Mouse (Mus musculus) hindbrain, postnatal 0 days (tissue): ENCODE results near the gene Srek1ip1. TPM values are rescaled to one million over a fixed set of nuclear protein-coding genes. Genes with fewer than 3 reads are reported as not detected.

ENCODE experiments used
- ATAC-seq: fragments of 200-750 bp; cut with Nextera tagmentation; 2 replicates; pipeline ENCODE4 v1.8.0; 2017; ENCODE audit warnings: mild to moderate bottlenecking, moderate TSS enrichment, moderate library complexity
- DNase-seq: peaks from one replicate; pipeline ENCODE4 v3.0.0-alpha.2; 2015; ENCODE audit warnings: low spot score
- H3K27ac ChIP-seq: fragments of 300-500 bp; sonication (generic); 2 replicates; pipeline ENCODE4 v1.5.1; 2014; ENCODE audit warnings: mild to moderate bottlenecking
- H3K27me3 ChIP-seq: fragments of 300-500 bp; sonication (generic); 2 replicates; pipeline ENCODE4 v1.6.1; 2014; ENCODE audit warnings: low read length, mixed read lengths; ENCODE audit not compliant: insufficient read depth
- H3K36me3 ChIP-seq: fragments of 300-500 bp; sonication (generic); 2 replicates; pipeline ENCODE4 v1.6.1; 2014; ENCODE audit warnings: low read length, mixed read lengths; ENCODE audit not compliant: insufficient read depth
- H3K4me1 ChIP-seq: fragments of 300-500 bp; sonication (generic); 2 replicates; pipeline ENCODE4 v1.6.1; 2014; ENCODE audit warnings: antibody characterized with exemption, low read length, mixed read lengths; ENCODE audit not compliant: insufficient read depth
- H3K4me2 ChIP-seq: fragments of 300-500 bp; sonication (generic); 2 replicates; pipeline ENCODE4 v1.6.1; 2014; ENCODE audit warnings: low read depth, mild to moderate bottlenecking, low read length, moderate library complexity, mixed read lengths
- H3K4me3 ChIP-seq: fragments of 300-500 bp; sonication (generic); 2 replicates; pipeline ENCODE4 v1.5.1; 2014; ENCODE audit warnings: low read length
- H3K9ac ChIP-seq: fragments of 300-500 bp; sonication (generic); replicated peaks from 2 replicates; pipeline ENCODE4 v1.6.1; 2014; ENCODE audit warnings: mild to moderate bottlenecking, low read length, moderate library complexity, mixed read lengths
- H3K9me3 ChIP-seq: fragments of 300-500 bp; sonication (generic); 2 replicates; pipeline ENCODE4 v1.6.1; 2016; ENCODE audit warnings: low read length, mixed read lengths
- CTCF ChIP-seq: IDR thresholded peaks from 2 replicates; pipeline ENCODE4 v1.5.1; 2016; ENCODE audit warnings: antibody characterized with exemption, control low read depth, low read depth
- WGBS: fragments of 180-500 bp; shearing (Covaris S2); extraction: QIAGEN DNeasy Blood & Tissue Kit; methylation state at CpG from one replicate; pipeline ENCODE4 v1.1.7; 2014; 5-methylcytosine and 5-hydroxymethylcytosine counted together
- polyA plus RNA-seq: library from polyadenylated mRNA; unstranded; fragments of >200 nt; fragmentation: Nextera tagmentation; extraction: Ambion mirVana; gene quantifications from 2 replicates; pipeline ENCODE4 v1.2.1, GENCODE M21; 2015
- total RNA-seq: library from RNA; depleted of rRNA; stranded (reverse); fragments of >200 nt; gene quantifications from 2 replicates; pipeline ENCODE4 v1.2.3, GENCODE M21; 2014; rRNA removed

Srek1ip1 gene
- total and polyA plus RNA-seq, 2 experiments from 2014 or later: 11.0 to 12.3 TPM

- H3K4me2 ChIP-seq: no peak overlapping the region
- ATAC-seq (no peak), DNase-seq (no peak)
- H3K36me3 ChIP-seq: no peaks in the 10 kb centered on the region
- 87% methylated on average over 2 of the region's 2 CpGs for WGBS
- 0 out of 2 replicates have a peak, but pooled peaks cover 4% of the 10 kb centered on the region for H3K27me3 ChIP-seq
- no peak for TF ChIP-seq CTCF
- no peak overlapping the region for H3K9ac ChIP-seq
- H3K4me3 ChIP-seq: no peak overlapping the region
- H3K4me1 ChIP-seq: no peaks in the 10 kb centered on the region
- no peaks in the 10 kb centered on the region for H3K9me3 ChIP-seq
- no peak overlapping the region for H3K27ac ChIP-seq
Measured at GRCm38 (mm10) chr13:104869907-104870306, 77.6 kb downstream of the Srek1ip1 start.

- ATAC-seq (no peak), DNase-seq (no peak)
- Histone ChIP-seq H3K27me3 (no peaks in the 10 kb centered on the region), H3K9ac (no peak overlapping the region), H3K36me3 (no peaks in the 10 kb centered on the region), H3K4me2 (no peak overlapping the region), H3K27ac (no peak overlapping the region), H3K9me3 (no peaks in the 10 kb centered on the region), H3K4me3 (no peak overlapping the region), H3K4me1 (no peaks in the 10 kb centered on the region)
- 76% methylated on average over 4 of the region's 4 CpGs for WGBS
- TF ChIP-seq CTCF: no peak
Measured at GRCm38 (mm10) chr13:104878508-104878907, 86.2 kb downstream of the Srek1ip1 start.

GRCm38 (mm10) chr13:104883566-104884249, 91.4 kb downstream of the Srek1ip1 start:
- no peak for TF ChIP-seq CTCF
- no peaks in the 10 kb centered on the region for H3K9me3 ChIP-seq
- H3K4me3 ChIP-seq: no peak overlapping the region
- DNase-seq (no peak), ATAC-seq (0 out of 2 replicates have a peak, but pooled peaks have one; percentile 21)
- no peaks in the 10 kb centered on the region for H3K27me3 ChIP-seq
- 35% methylated on average over 16 of the region's 16 CpGs for WGBS
- H3K4me1 ChIP-seq: no peaks in the 10 kb centered on the region
- H3K36me3 ChIP-seq: no peaks in the 10 kb centered on the region
- H3K9ac ChIP-seq: no peak overlapping the region
- no peak overlapping the region for H3K4me2 ChIP-seq
- no peak overlapping the region for H3K27ac ChIP-seq

GRCm38 (mm10) chr13:104886308-104887032, 94.2 kb downstream of the Srek1ip1 start:
- H3K27ac ChIP-seq: no peak overlapping the region
- H3K27me3 ChIP-seq: no peaks in the 10 kb centered on the region
- no peak overlapping the region for H3K9ac ChIP-seq
- ATAC-seq: no peak
- TF ChIP-seq CTCF: no peak
- H3K4me2 ChIP-seq: no peak overlapping the region
- no peaks in the 10 kb centered on the region for H3K9me3 ChIP-seq
- no peak for DNase-seq
- no peak overlapping the region for H3K4me3 ChIP-seq
- no peaks in the 10 kb centered on the region for H3K4me1 ChIP-seq
- 73% methylated on average over 8 of the region's 8 CpGs for WGBS
- no peaks in the 10 kb centered on the region for H3K36me3 ChIP-seq

Other genes starting within 250 kb of the Srek1ip1 start
- 2.0 and 5.4 TPM in 2 replicates for gene Cwc27, start 24.7 kb downstream of the Srek1ip1 start, total RNA-seq
- 22.3 and 23.0 TPM in 2 replicates for gene Cwc27, start 24.7 kb downstream of the Srek1ip1 start, polyA plus RNA-seq
- gene Shisal2b, start 71.4 kb downstream of the Srek1ip1 start, total RNA-seq: 0.47 and 4.7 TPM in 2 replicates
- gene Shisal2b, start 71.4 kb downstream of the Srek1ip1 start, polyA plus RNA-seq: 2.6 and 3.1 TPM in 2 replicates